Mouse (Mus musculus): ENCODE data around the gene Gjc1.

The Gjc1 gene

DNA sequence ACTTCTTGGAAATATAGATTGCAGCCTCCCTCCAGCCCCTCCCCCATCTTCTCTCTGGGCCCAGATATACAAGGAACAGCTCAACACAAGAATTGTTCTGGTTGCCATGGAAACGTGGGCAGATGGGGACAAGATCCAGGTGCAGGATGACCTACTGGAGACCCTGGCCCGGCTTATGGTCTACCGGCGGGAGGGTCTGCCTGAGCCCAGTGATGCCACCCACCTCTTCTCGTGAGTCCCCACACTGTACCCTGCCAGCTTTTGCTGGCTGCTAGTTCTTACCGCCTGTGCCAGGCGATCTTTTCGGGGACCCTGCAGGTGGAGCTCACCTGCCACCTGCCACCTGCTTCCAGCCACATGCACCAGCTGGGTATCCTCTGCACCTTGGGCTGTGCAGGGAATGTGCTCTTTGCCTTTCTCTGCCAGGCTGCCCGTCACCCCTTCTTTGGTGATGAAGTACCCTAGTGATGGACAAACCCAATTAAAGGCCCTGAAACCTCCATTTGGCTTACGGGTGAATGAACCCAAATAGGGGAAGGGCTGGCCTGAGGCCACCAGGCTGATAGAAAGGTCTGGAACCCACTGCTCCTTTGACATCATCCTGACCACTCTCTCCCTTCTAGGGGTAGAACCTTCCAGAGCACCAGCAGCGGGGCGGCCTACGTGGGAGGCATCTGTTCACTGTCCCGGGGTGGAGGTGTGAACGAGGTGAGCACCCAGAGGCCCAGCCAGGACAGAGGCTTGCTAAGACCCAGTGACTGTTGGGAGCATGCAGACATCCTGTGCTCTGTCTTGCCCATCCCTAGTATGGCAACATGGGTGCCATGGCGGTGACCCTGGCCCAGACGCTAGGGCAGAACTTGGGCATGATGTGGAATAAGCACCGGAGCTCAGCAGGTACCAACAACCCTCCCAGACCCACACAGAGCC, 46.5 kb downstream of the Gjc1 start:
- DNase-seq (ENCODE audit: low spot score in 2 of 2), result no peak

GRCm38 (mm10) chr11:102771916-102772714, 47.4 kb downstream of the Gjc1 start:
- no peak for DNase-seq (ENCODE audit: low spot score in 2 of 2)

DNA sequence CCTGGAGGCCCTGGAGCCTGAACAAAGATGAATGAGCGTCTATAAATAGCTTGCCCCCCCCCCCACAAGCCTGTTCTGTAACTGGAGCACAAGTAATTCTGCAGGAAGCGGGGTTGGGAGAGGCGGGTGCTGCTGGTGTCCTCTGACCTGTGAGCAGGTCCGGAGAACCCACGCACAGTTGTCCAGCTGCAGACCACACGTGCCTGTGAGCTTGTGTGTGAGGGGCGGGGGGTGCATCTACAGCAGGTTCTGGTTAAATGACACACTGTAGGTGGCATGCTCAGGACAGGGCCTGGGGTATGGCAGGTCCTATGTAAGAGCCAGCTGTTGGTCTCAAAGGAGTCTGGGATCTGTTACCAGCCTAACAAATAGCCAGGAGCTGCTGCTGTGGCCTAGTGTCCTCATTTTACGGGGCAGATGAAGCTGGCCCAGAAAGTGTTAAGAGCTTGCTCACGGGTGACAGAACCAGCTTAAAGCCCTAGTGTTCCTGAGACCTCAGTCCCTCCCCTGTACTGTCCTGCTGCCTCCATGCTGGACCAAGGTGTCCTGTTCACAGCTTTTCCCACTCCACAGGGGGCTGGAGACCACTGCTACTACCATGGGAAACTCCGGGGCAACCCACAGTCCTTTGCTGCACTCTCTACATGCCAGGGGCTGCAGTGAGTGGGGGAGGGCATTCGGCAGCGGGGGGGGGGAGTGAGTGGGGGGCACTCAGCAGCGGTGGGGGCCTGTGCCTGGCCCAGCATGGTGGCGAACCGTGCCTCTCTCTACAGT, 48.7 kb downstream of the Gjc1 start:
- no peak for DNase-seq (ENCODE audit: low spot score in 2 of 2)

DNA sequence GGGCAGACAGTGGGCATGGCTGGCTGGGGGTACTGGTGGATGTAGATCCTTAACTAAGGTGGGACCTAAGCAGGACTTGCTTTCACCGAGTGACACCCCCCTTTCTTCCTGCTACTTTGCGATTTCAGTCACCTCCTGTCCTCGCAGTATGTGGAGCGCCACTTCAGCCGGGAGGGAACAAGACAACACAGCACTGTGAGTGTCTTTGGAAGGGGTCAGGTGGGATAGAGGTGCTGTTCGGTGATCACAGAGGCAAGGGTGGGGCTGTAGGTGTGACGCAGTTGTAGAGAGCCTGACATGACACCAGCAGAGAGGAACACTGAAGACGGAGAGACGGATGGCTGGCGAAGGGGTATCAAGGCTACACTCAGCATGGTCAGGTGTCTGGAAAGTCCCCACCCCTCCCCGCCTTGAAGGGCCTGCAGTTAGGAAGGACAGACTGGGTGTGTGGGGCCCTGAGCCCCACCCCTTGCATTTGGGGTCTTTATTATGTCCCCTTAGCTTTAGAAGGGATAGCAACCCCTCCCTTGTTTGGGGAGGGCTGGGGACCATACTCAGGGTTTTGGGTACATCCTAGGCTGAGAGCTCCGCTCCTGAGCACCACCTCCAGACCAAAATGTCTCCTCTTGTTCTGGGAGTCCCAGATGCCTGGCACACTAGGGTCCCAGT, 49.4 kb downstream of the Gjc1 start:
- DNase-seq (ENCODE audit: low spot score in 2 of 2), result no peak

- no peak for DNase-seq (ENCODE audit: low spot score in 2 of 2)
These were observed 50.4 kb downstream of the Gjc1 start for GRCm38 (mm10) chr11:102769141-102769540.

DNA sequence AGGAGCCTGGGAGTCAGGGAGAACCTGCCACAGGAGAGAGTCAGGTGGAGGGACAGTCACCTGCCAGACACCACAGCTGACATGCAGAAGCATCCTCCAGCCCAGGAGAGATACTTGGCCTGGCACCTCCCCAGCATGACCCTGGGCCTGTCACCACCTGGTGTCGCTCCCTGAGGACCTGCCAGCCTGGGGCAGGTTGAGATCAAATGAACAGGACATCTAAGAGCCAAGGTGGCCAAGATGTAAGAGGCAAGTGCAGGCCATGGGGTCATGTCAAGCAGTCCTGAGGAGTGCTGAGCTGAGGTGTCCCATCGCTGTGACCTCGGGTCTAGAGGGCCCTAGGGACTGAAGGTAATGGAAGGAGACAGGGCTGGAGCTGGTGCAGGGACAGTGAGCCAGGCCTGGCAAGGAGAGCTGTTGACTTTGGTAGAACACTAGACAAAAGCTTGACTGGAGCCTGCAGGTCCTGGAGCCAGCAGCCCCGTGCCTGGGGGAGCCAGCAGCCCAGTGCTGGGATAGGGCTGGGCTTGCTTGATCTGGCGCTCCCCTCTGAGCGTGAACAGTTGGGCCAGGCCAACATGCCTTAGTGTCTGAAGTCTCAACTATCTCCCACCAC, 52.3 kb downstream of the Gjc1 start:
- DNase-seq (ENCODE audit: low spot score in 2 of 2), result no peak

DNA sequence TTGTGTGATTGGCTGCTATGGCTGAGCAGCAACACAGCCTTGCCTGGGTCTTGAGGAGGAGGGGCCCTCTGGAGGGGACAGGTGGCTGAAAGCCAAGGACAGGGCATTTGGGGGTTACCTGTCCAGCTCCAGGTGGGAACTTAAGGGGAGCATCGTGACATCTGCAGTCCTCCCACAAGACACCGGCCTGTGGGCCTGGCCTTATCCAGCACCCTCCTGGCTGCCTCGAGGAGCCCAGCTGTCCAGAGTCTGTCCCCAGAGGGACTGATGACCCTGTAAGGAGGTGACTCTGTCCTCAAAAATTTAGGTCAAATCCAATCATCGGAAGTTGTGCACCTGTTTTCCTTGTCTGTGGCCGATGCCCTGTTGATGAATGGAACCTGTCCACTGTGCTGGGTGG, 54.1 kb downstream of the Gjc1 start:
- DNase-seq (ENCODE audit: low spot score in 2 of 2), result no peak

GRCm38 (mm10) chr11:102763009-102763767, 56.3 kb downstream of the Gjc1 start:
- DNase-seq (ENCODE audit: low spot score in 2 of 2), result no peak

- DNase-seq (ENCODE audit: low spot score in 2 of 2), result no peak
These were observed 57.3 kb downstream of the Gjc1 start for GRCm38 (mm10) chr11:102762248-102762647.

DNA sequence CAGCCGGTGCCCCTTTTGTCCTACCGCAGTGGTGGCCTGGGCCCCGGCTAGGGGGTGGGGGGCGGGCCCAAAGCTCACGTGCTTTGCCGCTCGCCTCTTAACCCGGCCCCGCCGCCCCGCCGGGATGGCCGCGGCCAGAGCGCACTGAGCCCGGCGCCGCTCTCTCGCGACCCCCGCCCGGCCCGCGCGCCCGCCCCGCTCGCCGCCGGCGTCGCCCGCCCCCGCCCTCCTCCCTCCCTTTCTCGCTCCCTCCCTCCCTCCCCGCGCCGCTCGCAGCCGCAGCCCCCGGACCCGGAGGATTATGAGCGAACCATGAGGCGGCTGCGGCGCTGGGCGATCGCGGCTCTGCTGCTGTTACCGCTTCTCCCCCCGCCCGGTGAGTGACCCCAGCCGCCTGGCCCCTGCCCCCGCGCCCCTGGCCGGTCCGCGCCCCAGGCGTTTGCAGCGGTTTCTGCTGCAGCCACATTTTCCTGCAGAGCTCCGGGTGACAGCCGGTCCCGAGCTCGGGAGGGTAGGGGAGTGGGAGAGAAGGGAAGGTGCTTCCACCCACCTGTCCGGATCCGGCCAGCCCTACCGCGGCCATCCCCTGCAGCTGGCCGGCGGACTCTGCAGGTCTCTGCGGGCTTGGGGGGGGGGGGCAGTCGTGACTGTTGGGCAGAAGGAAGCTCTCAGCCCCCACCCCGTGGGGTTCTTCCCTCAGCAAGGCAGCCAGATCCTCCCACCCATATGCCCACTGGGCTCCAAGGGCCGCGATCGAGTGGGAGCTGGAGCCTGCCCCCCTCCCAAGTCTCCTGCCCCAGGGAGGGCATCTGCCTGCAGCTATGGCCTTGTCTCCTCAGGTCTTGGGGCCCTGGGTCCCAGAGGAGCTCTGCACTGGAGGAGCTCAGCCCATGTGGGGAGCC, 57.9 kb downstream of the Gjc1 start, which contains the start of gene Adam11:
Gene Adam11 (plus strand): TSS at position 131 of the 902 bp plus-strand sequence.
- DNase-seq (ENCODE audit: low spot score in 2 of 2), result no peak

GRCm38 (mm10) chr11:102760805-102761308, 58.6 kb downstream of the Gjc1 start:
- DNase-seq (ENCODE audit: low spot score in 2 of 2), result no peak

DNA sequence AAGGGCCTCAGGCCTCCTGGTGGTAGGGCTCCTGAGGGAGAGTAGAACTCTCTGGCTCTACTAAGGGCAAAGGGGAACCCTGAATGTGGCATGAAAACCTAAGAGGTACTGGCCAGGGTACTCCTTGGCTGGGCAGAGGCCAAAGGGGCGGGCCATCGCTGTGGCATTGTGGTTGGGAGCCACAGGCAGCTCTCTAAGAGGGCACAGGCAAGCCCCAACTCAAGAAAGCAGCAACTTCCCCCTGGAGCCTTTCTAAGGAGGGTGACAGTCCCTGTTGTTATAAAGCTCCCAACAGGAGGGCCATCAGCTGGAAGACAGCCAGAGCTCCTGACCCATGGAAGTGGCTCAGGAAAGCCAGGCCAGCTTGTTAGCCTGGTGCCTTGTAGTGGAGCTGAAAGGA, 60.5 kb downstream of the Gjc1 start:
- DNase-seq (ENCODE audit: low spot score in 2 of 2), result no peak

DNA sequence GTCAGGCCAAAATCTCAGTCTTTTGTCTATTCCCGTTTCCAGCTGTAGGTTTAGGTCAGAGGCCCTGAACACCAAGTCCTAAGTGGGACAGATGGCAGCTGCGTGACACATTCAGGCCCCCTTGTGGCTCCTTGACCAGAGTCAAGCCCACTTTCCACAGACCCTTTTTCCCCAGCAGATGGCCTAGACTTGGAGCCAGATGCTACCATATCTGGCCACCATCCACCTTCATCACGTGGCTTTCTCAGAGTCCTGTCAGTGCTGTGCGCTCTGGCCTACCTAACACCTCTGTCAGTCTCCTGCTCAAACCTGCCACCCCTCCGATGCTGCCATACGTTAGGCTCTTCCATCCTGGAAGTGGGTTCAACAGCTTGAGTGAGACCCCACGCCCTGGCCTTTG, 64.1 kb downstream of the Gjc1 start:
- no peak for DNase-seq (ENCODE audit: low spot score in 2 of 2)

DNA sequence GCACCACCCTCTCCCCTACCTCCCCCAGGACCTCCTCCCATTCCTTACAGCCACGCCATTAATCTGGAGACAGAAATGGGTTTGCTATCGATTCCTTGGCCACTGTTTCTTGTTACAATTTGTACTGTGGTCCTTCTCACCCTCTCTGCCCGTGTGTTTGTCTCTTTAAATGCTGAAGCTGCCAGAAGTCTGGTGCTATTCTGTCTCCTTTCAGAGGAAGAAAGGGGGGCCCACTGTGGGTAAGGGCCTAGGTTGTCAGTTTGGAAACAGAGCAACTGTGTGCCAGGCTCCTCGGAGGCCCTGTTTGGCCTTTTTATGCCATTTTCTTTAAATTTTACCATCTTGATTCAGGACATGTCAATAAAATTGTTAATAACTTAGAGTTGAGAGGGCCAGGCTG, 65.1 kb downstream of the Gjc1 start:
- DNase-seq (ENCODE audit: low spot score in 2 of 2), result no peak

- no peak for DNase-seq (ENCODE audit: low spot score in 2 of 2)
These were observed 65.7 kb downstream of the Gjc1 start for GRCm38 (mm10) chr11:102753591-102754324.

- no peak for DNase-seq (ENCODE audit: low spot score in 2 of 2)
These were observed 66.5 kb downstream of the Gjc1 start for GRCm38 (mm10) chr11:102752896-102753590.

DNA sequence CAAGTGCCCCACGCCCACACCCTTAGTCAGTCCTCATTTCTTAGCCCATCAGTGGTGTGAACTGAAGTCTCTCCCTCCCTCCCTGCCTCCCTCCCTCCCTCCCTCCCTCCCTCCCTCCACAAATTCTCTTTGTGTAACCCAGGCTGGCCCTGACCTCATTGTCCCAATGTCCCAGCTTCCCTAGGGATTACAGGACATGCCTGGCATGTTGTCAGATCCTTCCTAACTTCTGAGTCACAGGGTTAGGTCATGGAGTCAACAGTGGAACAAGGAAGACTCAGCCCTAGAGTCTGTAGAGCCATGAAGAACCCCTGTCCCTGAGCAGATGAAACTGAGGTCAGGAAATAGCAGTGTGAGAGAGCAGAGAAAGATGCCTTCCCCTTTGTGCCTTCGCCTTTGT, 69.8 kb downstream of the Gjc1 start:
- no peak for DNase-seq (ENCODE audit: low spot score in 2 of 2)
